Mouse (Mus musculus): ENCODE data around the gene Il1rn.

The Il1rn gene

GRCm38 (mm10) chr2:24336545-24336944, at the start of gene Il1rn:
Gene Il1rn, plus strand, starts transcription at chr2:24336853.
- in situ Hi-C loops (cut with MboI; ENCODE audit: low sequenced_read_pairs): no loop called here

GRCm38 (mm10) chr2:24290896-24291295, 45.8 kb upstream of the Il1rn start, which contains the start of gene Il1f10:
Gene Il1f10, plus strand, starts transcription at chr2:24291196.
- in situ Hi-C loops (cut with MboI; ENCODE audit: low sequenced_read_pairs): no loop called here

DNA sequence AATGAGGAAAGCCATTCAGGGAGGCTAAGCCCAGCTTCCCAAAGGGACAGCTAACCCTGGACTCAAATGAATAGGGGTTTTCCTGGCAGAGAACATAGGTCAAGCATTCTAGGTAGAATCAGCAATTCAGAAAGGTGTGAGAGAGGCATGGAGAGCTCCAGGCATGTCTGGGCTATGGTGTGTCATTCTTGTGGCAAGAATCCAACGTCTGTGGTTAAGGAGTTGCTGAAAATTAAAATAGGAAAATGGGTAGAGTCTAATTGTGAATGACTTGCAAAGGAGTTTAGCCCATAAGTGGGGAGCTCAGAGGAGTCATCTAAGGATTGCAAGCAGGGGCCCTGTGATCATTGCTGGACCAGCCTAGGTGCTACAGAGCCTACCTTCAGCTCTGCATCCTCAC, 42.0 kb upstream of the Il1rn start:
- in situ Hi-C loops (cut with MboI; ENCODE audit: low sequenced_read_pairs): no loop called here

DNA sequence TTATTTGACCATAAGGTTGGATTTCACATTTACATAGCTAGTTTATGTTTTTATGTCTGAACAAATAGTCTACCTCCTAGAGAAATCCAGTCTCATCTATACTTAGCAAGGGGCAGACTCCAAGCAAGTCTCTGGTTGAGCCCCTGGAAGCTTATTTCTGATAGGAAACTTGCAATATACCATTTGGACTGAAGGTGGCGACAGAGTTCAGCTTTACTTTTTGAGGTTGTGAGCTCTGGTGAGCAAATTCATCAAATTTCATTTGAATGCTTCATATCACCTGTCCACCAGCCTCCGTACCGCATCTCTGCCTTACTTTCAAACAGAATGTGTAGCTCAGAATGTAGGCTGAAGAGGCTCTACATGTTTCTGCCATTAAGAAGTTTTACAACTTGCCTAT, 39.8 kb upstream of the Il1rn start:
- in situ Hi-C loops (cut with MboI; ENCODE audit: low sequenced_read_pairs): no loop called here

- in situ Hi-C loops (cut with MboI; ENCODE audit: low sequenced_read_pairs): no loop called here
These were observed 25.2 kb upstream of the Il1rn start for GRCm38 (mm10) chr2:24311302-24312001.

GRCm38 (mm10) chr2:24316919-24317318, 19.7 kb upstream of the Il1rn start:
- in situ Hi-C loops (cut with MboI; ENCODE audit: low sequenced_read_pairs): no loop called here

GRCm38 (mm10) chr2:24317919-24318598, 18.6 kb upstream of the Il1rn start:
- in situ Hi-C loops (cut with MboI; ENCODE audit: low sequenced_read_pairs): no loop called here

- in situ Hi-C loops (cut with MboI; ENCODE audit: low sequenced_read_pairs): no loop called here
These were observed 1.3 kb upstream of the Il1rn start for GRCm38 (mm10) chr2:24335333-24335732.

- in situ Hi-C loops (cut with MboI; ENCODE audit: low sequenced_read_pairs): no loop called here
These were observed 4.8 kb downstream of the Il1rn start for GRCm38 (mm10) chr2:24341395-24341885.

- in situ Hi-C loops (cut with MboI; ENCODE audit: low sequenced_read_pairs): no loop called here
These were observed 8.0 kb downstream of the Il1rn start for GRCm38 (mm10) chr2:24344619-24345018.

GRCm38 (mm10) chr2:24345056-24345455, 8.4 kb downstream of the Il1rn start:
- in situ Hi-C loops (cut with MboI; ENCODE audit: low sequenced_read_pairs): no loop called here

DNA sequence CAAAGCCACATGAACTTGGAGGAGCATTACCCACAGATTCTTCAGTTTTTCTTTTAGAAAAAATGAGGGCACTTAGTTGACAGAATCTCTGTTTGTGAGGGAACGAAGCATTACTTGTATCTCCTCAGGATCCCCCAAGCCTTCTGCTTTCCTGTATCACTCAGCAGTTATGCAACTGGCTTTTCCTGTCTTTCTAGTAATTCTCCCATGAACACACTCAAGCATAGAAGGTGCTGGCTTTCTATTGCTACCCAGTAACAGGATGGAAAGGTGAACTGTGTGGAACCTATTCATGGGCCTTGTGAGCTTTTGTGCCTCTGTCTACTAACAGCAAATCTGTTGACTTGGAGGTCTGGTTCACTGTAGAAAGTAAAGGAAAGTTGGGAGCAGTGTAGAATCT, 11.3 kb downstream of the Il1rn start:
- in situ Hi-C loops (cut with MboI; ENCODE audit: low sequenced_read_pairs): no loop called here

- in situ Hi-C loops (cut with MboI; ENCODE audit: low sequenced_read_pairs): no loop called here
These were observed 14.5 kb downstream of the Il1rn start for GRCm38 (mm10) chr2:24351159-24351558.

DNA sequence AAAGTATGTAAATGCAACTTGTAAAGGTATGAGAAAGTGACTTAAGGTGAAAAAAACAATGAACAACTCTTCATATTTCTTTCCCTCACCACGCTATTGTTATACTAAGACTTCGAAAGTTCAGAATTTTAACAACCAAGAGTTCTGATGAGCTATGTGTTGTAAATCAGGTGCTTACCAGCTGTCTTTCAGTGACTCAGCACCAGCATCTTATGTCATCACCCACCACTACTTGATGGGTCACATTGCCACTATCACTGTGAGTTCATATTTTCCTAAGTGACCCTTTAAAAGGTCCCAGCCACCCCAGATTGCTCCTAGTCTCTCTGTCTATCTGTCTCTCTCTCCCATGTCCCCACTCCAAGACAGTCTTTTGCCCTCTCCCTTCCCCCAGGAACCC, 16.4 kb downstream of the Il1rn start:
- in situ Hi-C loops (cut with MboI; ENCODE audit: low sequenced_read_pairs): no loop called here

- in situ Hi-C loops (cut with MboI; ENCODE audit: low sequenced_read_pairs): no loop called here
These were observed 21.0 kb downstream of the Il1rn start for GRCm38 (mm10) chr2:24357642-24358041.

DNA sequence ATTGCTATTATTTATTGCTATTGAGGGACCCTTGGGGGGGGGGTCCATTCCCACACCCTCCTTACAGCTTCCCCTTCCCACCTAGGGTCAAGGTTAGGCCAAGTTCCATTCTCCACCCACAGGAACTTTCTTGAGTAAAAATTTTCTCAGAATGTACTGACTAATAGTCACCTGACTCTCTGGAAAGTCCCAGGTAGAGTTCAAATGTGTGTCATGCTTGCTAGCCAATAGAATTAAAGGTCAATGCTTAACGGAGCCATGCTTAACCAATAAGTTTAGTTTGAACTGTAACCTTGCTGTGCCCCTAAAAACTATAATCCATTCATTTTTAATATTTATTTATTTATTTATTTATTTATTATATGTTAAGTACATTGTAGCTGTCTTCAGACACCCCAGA, 22.7 kb downstream of the Il1rn start:
- in situ Hi-C loops (cut with MboI; ENCODE audit: low sequenced_read_pairs): no loop called here

DNA sequence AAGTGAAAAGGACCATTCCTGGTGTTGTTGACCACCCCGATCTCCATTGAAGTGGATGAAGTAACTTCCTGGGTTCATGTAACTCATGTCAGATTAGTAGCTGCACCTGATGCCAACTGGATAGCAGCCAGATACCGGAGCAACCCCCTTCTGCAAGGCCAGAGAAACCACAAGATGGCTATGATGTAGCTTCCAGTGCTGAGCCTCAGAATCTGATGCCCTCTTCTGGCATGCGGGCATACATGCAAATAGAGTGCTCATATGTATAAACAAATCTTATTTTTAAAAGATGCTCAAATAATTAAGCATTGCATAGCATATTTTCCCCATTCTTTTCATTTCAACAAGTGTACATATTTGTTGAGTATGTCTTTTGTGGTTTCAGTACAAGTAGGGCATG, 27.2 kb downstream of the Il1rn start:
- in situ Hi-C loops (cut with MboI; ENCODE audit: low sequenced_read_pairs): no loop called here

GRCm38 (mm10) chr2:24366214-24366975, 29.7 kb downstream of the Il1rn start:
- in situ Hi-C loops (cut with MboI; ENCODE audit: low sequenced_read_pairs): no loop called here

DNA sequence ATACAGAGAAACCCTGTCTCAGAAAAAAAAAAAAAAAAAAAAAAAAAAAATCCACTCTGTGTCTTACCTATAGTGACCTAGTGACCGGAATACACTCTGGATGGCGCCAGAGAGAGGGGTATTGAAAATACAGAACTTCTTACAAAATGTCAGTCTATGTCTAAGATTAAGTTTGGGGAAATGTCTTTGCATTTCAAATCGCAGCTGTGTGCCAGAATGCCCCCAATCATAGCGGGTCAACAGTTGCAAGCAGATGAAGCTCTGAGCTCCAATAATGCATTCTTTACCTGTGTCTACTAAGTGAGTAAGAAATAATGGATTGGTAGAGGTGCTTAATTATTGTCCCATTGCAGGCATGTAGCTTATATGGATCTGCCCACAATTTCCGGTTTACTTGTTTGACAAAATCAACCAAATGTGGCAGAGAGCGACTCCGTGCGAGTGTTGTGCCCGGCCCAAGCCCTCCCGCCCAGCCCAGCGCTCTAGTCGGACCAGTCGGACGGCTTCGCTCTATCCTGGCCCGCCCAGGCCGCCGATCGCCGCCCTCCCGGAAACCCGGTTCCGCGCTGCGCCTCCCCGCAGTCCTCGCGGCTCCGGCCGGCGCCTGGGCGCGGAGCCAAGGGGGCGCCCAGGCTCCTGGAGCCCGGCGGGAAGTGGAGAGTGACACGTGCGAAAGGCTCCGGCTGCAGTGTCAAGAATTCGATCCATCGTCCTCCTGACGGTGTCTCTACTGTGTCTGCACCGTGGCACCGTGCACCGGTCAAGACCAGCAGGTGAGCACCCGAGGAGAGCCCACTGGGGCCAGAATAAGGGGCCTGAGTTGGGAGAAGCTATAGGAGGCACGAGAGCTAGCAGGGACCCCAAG, 30.6 kb downstream of the Il1rn start, which contains the start of gene Psd4:
Gene Psd4 (plus strand): TSS at position 551 of the 865 bp plus-strand sequence.
- in situ Hi-C loops (cut with MboI; ENCODE audit: low sequenced_read_pairs): no loop called here

GRCm38 (mm10) chr2:24367895-24368261, 31.2 kb downstream of the Il1rn start:
- in situ Hi-C loops (cut with MboI; ENCODE audit: low sequenced_read_pairs): no loop called here
